Mouse (Mus musculus): ENCODE measurements around the gene Cc2d1a.

Gene Cc2d1a

DNA sequence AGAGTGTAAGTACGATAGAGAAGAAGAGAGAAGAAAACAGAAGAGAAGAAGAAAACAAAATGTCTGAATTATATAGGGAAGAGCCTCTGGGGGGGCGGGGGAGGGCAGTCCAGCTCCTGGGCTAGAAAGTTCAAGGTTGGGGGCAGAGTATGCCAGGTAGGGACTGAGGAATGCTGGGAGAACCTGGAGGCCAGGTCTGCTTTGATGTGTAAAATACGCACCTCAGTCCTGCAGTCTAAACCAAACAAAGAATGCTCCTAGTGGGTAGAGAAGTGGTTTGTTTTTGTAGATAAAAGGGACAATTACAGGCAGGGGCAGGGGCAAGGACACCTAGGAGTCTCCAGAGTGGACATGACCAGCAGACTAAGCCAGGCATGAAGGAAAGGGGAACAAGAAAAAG lies 29.7 kb upstream of the Cc2d1a start:
- DNase-seq (ENCODE audit: low spot score), result no peak

GRCm38 (mm10) chr8:84176560-84176959 lies 28.8 kb upstream of the Cc2d1a start:
- DNase-seq (ENCODE audit: low spot score), result no peak

DNA sequence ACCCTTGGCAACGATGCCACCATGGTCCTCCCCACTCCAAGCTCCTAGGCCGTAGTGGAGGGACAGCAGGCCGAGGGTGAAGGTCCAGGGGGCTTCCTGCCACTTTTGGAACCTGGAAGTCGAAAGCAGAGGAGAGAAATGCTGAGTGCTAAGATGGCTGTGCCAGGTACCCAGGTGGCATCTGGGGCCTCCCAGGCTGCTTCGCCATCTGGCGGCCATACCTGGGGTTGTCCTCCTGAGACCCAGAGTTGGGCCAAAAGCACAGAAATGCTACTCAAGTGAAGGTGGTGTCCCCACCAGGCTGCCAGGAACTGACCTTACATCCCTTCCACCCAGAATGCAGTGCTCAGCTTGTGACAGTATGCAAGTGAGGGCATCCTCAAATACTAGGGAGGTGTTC lies 26.1 kb upstream of the Cc2d1a start:
- no peak for DNase-seq (ENCODE audit: low spot score)

DNA sequence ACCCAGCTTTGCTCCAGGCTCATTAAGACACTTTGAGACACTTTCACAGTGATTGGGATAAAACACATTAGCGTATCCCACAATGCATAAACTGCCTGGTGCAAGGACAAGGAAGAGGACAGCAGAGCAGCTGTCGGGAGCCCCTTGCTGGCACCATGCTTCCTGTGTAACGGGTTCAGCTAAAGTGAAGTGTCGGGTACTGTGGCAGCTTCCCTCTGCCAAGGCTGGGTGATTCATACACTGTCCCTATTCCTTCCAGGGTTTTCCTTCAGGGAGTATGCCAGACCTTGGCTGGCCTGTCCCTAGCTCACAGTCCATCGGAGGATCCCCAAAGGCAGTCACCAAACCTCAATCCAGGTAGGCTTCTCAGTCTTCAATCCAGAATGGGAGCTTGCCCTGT lies 22.4 kb upstream of the Cc2d1a start:
- no peak for DNase-seq (ENCODE audit: low spot score)

DNA sequence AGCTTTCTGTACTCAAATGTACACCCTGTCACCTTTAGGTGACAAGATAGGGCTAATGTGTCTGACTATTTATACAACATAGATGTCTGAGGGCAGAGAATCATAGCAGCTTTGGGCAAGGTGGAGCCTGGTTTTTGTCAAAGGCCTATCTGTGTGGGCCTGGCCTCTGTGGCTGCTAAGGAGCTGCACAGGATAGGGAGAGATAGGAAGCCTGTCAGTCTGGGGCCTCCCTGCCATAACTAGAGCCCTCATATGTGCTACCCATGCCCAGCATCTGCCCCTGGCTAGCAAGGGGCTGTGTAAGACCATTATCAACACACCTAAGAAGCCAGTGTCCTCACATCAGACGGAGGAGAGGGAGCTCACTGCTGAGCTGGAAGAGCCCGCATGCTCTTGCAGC lies 20.0 kb upstream of the Cc2d1a start:
- DNase-seq (ENCODE audit: low spot score), result no peak

DNA sequence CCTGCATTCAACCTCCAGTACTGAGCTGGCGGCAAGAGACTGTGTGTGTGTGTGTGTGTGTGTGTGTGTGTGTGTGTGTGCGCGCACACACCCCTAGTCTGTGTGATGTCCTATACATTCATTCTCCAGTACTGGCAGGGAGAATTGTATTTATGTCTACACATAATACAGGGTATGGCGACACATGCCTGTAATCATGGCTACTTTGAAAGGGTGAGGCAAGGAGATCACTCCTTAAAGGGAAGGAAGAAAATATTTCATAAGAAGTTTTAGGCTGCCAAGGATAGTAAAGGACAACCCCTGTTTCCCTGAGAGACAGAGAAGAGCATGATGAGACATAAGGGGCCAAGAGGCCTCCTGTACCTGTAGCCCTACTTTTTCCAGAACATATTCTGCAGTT lies 9.9 kb upstream of the Cc2d1a start:
- DNase-seq (ENCODE audit: low spot score), result no peak

- DNase-seq (ENCODE audit: low spot score), result no peak
These were observed 1.4 kb upstream of the Cc2d1a start for GRCm38 (mm10) chr8:84149181-84149580.

DNA sequence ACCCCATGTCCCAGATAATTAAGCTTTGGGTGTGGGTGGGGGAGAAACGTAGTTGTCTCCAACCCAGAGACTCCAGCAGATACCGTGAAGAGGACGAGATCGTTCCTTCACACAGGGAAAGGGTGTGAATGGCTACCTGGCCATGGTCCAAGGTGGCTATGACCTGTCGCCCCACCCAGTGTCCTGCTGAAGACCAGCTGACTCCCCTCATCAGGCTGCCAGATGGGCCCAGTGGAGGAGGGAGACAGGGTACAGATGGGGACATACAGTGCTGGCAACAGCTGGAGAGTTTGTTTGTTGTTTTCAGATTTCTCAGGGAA lies 755 bp upstream of the Cc2d1a start:
- no peak for DNase-seq (ENCODE audit: low spot score)

DNA sequence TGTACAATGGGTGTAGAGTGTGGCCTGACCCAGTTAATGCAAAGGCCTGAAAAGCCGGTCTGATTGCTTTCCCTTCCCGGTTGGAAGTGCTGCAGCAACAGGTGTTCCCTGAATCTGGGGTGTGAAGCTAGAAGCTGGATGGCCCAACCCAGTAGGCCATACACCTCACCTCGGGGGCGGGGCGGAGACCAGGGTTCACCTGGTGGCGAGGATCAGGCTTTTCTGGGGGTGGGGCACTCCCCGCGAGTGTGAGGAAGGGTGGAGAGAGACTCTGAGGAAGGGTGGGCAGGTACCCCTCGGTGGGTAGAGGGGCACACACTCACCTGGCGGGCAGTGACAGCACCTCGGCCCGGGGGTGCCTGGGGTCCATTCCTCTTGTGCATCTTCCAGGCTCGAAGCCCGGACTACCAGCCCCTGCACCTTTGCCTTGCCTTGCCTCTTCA lies 391 bp downstream of the Cc2d1a start:
- DNase-seq (ENCODE audit: low spot score), result peak; percentile 48

- no peak for DNase-seq (ENCODE audit: low spot score)
These were observed 3.0 kb downstream of the Cc2d1a start for GRCm38 (mm10) chr8:84144636-84145245.

GRCm38 (mm10) chr8:84140838-84141237 lies 6.9 kb downstream of the Cc2d1a start:
- no peak for DNase-seq (ENCODE audit: low spot score)

GRCm38 (mm10) chr8:84137848-84138247 lies 9.9 kb downstream of the Cc2d1a start:
- DNase-seq (ENCODE audit: low spot score), result no peak

- DNase-seq (ENCODE audit: low spot score), result no peak
These were observed 15.5 kb downstream of the Cc2d1a start for GRCm38 (mm10) chr8:84132225-84132624.

DNA sequence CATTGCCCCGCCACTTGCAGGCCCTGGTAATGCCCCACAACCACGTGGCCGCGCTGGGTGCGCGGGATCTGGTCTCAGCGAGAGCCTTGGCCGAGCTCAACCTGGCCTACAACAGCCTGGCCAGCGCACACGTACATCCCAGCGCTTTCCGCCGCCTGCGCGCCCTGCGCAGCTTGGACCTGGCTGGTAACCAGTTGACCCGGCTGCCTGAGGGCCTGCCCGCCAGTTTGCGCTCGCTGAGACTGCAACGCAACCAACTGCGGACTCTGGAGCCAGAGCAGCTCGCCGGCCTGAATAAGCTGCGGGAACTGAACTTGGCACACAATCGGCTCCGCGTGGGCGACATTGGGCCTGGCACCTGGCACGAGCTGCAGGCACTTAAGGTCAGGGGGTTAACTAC lies 16.9 kb downstream of the Cc2d1a start:
- DNase-seq (ENCODE audit: low spot score), result no peak

- DNase-seq (ENCODE audit: low spot score), result no peak
These were observed 19.5 kb downstream of the Cc2d1a start for GRCm38 (mm10) chr8:84128277-84128676.

- no peak for DNase-seq (ENCODE audit: low spot score)
These were observed 20.4 kb downstream of the Cc2d1a start for GRCm38 (mm10) chr8:84127202-84127901.

- no peak for DNase-seq (ENCODE audit: low spot score)
These were observed 21.0 kb downstream of the Cc2d1a start for GRCm38 (mm10) chr8:84126742-84127141.

GRCm38 (mm10) chr8:84125656-84126055 lies 22.1 kb downstream of the Cc2d1a start, which contains the start of gene Podnl1:
TSS of gene Podnl1 (plus strand) at chr8:84125989.
- DNase-seq (ENCODE audit: low spot score), result no peak

DNA sequence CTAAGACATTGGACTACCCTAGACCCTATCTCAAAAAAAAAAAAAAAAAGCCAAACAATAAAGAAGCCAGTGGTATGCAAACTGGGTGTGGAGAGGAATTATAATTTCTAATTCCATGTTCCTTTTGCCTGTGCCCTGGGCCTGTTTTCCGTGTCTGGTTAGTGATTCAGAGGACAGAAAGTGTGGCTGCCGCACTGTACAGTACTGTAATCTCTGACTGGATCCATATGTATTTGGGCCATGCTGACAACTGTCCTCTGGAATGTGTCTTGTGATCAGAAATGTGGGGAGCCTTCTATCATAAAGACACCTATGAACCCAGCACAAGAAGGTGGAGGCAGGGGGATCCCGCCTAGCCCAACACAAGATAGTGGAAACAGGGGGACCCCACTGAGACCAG lies 25.6 kb downstream of the Cc2d1a start:
- no peak for DNase-seq (ENCODE audit: low spot score)

GRCm38 (mm10) chr8:84115646-84116045 lies 32.1 kb downstream of the Cc2d1a start:
- no peak for DNase-seq (ENCODE audit: low spot score)

DNA sequence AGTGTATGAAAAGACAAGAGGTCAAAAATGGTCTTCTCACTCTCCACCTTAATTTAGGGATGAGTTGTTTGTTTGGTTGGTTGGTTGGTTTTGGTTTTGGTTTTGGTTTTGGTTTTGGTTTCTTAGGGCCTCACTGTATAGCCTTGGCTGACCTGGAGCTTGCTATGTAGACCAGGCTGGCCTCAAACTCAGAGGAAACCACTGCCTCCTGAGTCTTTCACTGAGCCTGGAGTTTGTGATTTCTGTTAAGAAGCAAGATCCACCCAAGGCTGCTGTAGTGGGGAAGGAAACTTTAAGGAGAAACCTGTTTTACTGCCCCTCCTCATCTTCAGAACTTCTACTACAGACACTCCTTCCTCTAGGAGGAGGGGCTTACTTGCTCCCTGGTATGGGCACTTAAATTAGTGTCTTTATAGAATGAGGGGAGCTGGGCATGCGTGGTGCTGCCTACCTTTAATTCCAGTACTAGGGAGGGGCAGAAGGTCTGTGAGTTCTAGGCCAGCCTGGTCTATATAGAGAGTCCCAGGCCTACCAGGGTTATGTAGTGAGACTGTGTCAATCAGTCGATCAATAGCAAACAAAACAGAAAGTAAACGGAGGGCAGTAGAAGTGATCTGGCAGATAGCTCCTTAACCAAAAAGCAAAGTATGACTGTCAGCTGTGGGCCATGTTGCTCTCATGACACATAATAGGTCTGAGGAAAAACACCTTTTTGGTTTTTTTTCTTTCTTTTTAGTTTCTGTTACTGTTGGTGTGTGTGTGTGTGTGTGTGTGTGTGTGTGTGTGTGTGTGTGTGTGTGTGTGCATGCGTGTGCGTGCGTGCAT lies 41.3 kb downstream of the Cc2d1a start:
- DNase-seq (ENCODE audit: low spot score), result no peak

- DNase-seq (ENCODE audit: low spot score), result no peak
These were observed 42.1 kb downstream of the Cc2d1a start for GRCm38 (mm10) chr8:84105676-84106075.

All from lung, postnatal 25 days (tissue).